Mouse (Mus musculus): ENCODE measurements around the gene Fbxw8. TPM values are rescaled to one million over a fixed set of nuclear protein-coding genes. Genes with fewer than 3 reads are reported as not detected.

The Fbxw8 gene
- polyA plus RNA-seq, 1 experiment: 37.1 TPM

- no peaks in the 10 kb centered on the region for H3K4me1 ChIP-seq (ENCODE audit: control insufficient read depth, insufficient read depth, low read length)
- H3K9me3 ChIP-seq (replicated peaks; ENCODE audit: control insufficient read depth, insufficient read depth, low read length, poor library complexity, severe bottlenecking): no peaks in the 10 kb centered on the region
- no peak overlapping the region for H3K9ac ChIP-seq (ENCODE audit: low read depth, poor library complexity, severe bottlenecking)
- H3K27me3 ChIP-seq (ENCODE audit: control insufficient read depth, insufficient read depth, low read length, poor library complexity, severe bottlenecking): no peaks in the 10 kb centered on the region
- no peak for TF ChIP-seq CTCF (IDR thresholded peaks at IDR 0.05; ENCODE audit: low read depth, low read length)
- TF ChIP-seq POLR2A (IDR thresholded peaks at IDR 0.05; ENCODE audit: insufficient read depth, low read length): no peak
- no peak for TF ChIP-seq EP300 (IDR thresholded peaks at IDR 0.05; ENCODE audit: insufficient read depth, low read depth, low read length)
- no peak overlapping the region for H3K27ac ChIP-seq (ENCODE audit: insufficient read depth, low read length)
- H3K36me3 ChIP-seq (ENCODE audit: control insufficient read depth, insufficient read depth, low read length, poor library complexity, severe bottlenecking): peaks cover 3% of the 10 kb centered on the region; the same call in 1 of the 2 replicates
- H3K4me3 ChIP-seq (ENCODE audit: low read depth, low read length): no peak overlapping the region
These were observed 42.2 kb downstream of the Fbxw8 start for GRCm38 (mm10) chr5:118113043-118113442.

- H3K4me3 ChIP-seq (ENCODE audit: low read depth, low read length): no peak overlapping the region
- H3K4me1 ChIP-seq (ENCODE audit: control insufficient read depth, insufficient read depth, low read length): no peaks in the 10 kb centered on the region
- no peak overlapping the region for H3K9ac ChIP-seq (ENCODE audit: low read depth, poor library complexity, severe bottlenecking)
- no peak overlapping the region for H3K27ac ChIP-seq (ENCODE audit: insufficient read depth, low read length)
- no peaks in the 10 kb centered on the region for H3K27me3 ChIP-seq (ENCODE audit: control insufficient read depth, insufficient read depth, low read length, poor library complexity, severe bottlenecking)
- no peaks in the 10 kb centered on the region for H3K9me3 ChIP-seq (replicated peaks; ENCODE audit: control insufficient read depth, insufficient read depth, low read length, poor library complexity, severe bottlenecking)
- peaks cover 3% of the 10 kb centered on the region; the same call in 1 of the 2 replicates for H3K36me3 ChIP-seq (ENCODE audit: control insufficient read depth, insufficient read depth, low read length, poor library complexity, severe bottlenecking)
- no peak for TF ChIP-seq POLR2A (IDR thresholded peaks at IDR 0.05; ENCODE audit: insufficient read depth, low read length)
- TF ChIP-seq CTCF (IDR thresholded peaks at IDR 0.05; ENCODE audit: low read depth, low read length): no peak
- TF ChIP-seq EP300 (IDR thresholded peaks at IDR 0.05; ENCODE audit: insufficient read depth, low read depth, low read length): no peak
These were observed 46.3 kb downstream of the Fbxw8 start for GRCm38 (mm10) chr5:118108794-118109440.

GRCm38 (mm10) chr5:118108124-118108793 lies 47.0 kb downstream of the Fbxw8 start:
- TF ChIP-seq EP300 (IDR thresholded peaks at IDR 0.05; ENCODE audit: insufficient read depth, low read depth, low read length) (no peak), POLR2A (IDR thresholded peaks at IDR 0.05; ENCODE audit: insufficient read depth, low read length) (no peak), CTCF (IDR thresholded peaks at IDR 0.05; ENCODE audit: low read depth, low read length) (no peak)
- H3K9ac ChIP-seq (ENCODE audit: low read depth, poor library complexity, severe bottlenecking): no peak overlapping the region
- H3K9me3 ChIP-seq (replicated peaks; ENCODE audit: control insufficient read depth, insufficient read depth, low read length, poor library complexity, severe bottlenecking): no peaks in the 10 kb centered on the region
- no peak overlapping the region for H3K4me3 ChIP-seq (ENCODE audit: low read depth, low read length)
- no peaks in the 10 kb centered on the region for H3K27me3 ChIP-seq (ENCODE audit: control insufficient read depth, insufficient read depth, low read length, poor library complexity, severe bottlenecking)
- H3K36me3 ChIP-seq (ENCODE audit: control insufficient read depth, insufficient read depth, low read length, poor library complexity, severe bottlenecking): peaks cover 3% of the 10 kb centered on the region; the same call in 1 of the 2 replicates
- H3K27ac ChIP-seq (ENCODE audit: insufficient read depth, low read length): no peak overlapping the region
- H3K4me1 ChIP-seq (ENCODE audit: control insufficient read depth, insufficient read depth, low read length): no peaks in the 10 kb centered on the region

GRCm38 (mm10) chr5:118106667-118107066 lies 48.6 kb downstream of the Fbxw8 start:
- no peaks in the 10 kb centered on the region for H3K9me3 ChIP-seq (replicated peaks; ENCODE audit: control insufficient read depth, insufficient read depth, low read length, poor library complexity, severe bottlenecking)
- TF ChIP-seq CTCF (IDR thresholded peaks at IDR 0.05; ENCODE audit: low read depth, low read length) (no peak), EP300 (IDR thresholded peaks at IDR 0.05; ENCODE audit: insufficient read depth, low read depth, low read length) (no peak), POLR2A (IDR thresholded peaks at IDR 0.05; ENCODE audit: insufficient read depth, low read length) (no peak)
- H3K27ac ChIP-seq (ENCODE audit: insufficient read depth, low read length): no peak overlapping the region
- no peak overlapping the region for H3K9ac ChIP-seq (ENCODE audit: low read depth, poor library complexity, severe bottlenecking)
- H3K4me1 ChIP-seq (ENCODE audit: control insufficient read depth, insufficient read depth, low read length): no peaks in the 10 kb centered on the region
- no peak overlapping the region for H3K4me3 ChIP-seq (ENCODE audit: low read depth, low read length)
- H3K27me3 ChIP-seq (ENCODE audit: control insufficient read depth, insufficient read depth, low read length, poor library complexity, severe bottlenecking): no peaks in the 10 kb centered on the region
- H3K36me3 ChIP-seq (ENCODE audit: control insufficient read depth, insufficient read depth, low read length, poor library complexity, severe bottlenecking): peaks cover 3% of the 10 kb centered on the region; the same call in 1 of the 2 replicates

GRCm38 (mm10) chr5:118105536-118105935 lies 49.7 kb downstream of the Fbxw8 start:
- Histone ChIP-seq H3K4me1 (ENCODE audit: control insufficient read depth, insufficient read depth, low read length) (no peaks in the 10 kb centered on the region), H3K4me3 (ENCODE audit: low read depth, low read length) (no peak overlapping the region), H3K27ac (ENCODE audit: insufficient read depth, low read length) (no peak overlapping the region), H3K27me3 (ENCODE audit: control insufficient read depth, insufficient read depth, low read length, poor library complexity, severe bottlenecking) (no peaks in the 10 kb centered on the region), H3K9me3 (replicated peaks; ENCODE audit: control insufficient read depth, insufficient read depth, low read length, poor library complexity, severe bottlenecking) (no peaks in the 10 kb centered on the region), H3K36me3 (ENCODE audit: control insufficient read depth, insufficient read depth, low read length, poor library complexity, severe bottlenecking) (no peaks in the 10 kb centered on the region), H3K9ac (ENCODE audit: low read depth, poor library complexity, severe bottlenecking) (no peak overlapping the region)
- TF ChIP-seq POLR2A (IDR thresholded peaks at IDR 0.05; ENCODE audit: insufficient read depth, low read length): no peak
- no peak for TF ChIP-seq EP300 (IDR thresholded peaks at IDR 0.05; ENCODE audit: insufficient read depth, low read depth, low read length)
- no peak for TF ChIP-seq CTCF (IDR thresholded peaks at IDR 0.05; ENCODE audit: low read depth, low read length)
